Mouse (Mus musculus): ENCODE measurements around the gene Slc23a4. TPM values are rescaled to one million over a fixed set of nuclear protein-coding genes. Genes with fewer than 3 reads are reported as not detected.

The Slc23a4 gene
- polyA plus RNA-seq, 1 experiment = 0.11 TPM

GRCm38 (mm10) chr6:34980661-34981060 lies 7.5 kb downstream of the Slc23a4 start:
- no peak for TF ChIP-seq GATA1 (IDR thresholded peaks at IDR 0.05; ENCODE audit: low read length)

GRCm38 (mm10) chr6:34979291-34979690 lies 8.9 kb downstream of the Slc23a4 start:
- TF ChIP-seq GATA1 (IDR thresholded peaks at IDR 0.05; ENCODE audit: low read length) = no peak

- TF ChIP-seq GATA1 (IDR thresholded peaks at IDR 0.05; ENCODE audit: low read length) = no peak
Observed at GRCm38 (mm10) chr6:34971181-34971580, 17.0 kb downstream of the Slc23a4 start.

GRCm38 (mm10) chr6:34965819-34966539 lies 22.2 kb downstream of the Slc23a4 start:
- no peak for TF ChIP-seq GATA1 (IDR thresholded peaks at IDR 0.05; ENCODE audit: low read length)

GRCm38 (mm10) chr6:34964550-34964949 lies 23.7 kb downstream of the Slc23a4 start:
- no peak for TF ChIP-seq GATA1 (IDR thresholded peaks at IDR 0.05; ENCODE audit: low read length)

GRCm38 (mm10) chr6:34959131-34959530 lies 29.1 kb downstream of the Slc23a4 start:
- TF ChIP-seq GATA1 (IDR thresholded peaks at IDR 0.05; ENCODE audit: low read length) = no peak

- TF ChIP-seq GATA1 (IDR thresholded peaks at IDR 0.05; ENCODE audit: low read length) = no peak
Observed at GRCm38 (mm10) chr6:34955862-34956241, 32.4 kb downstream of the Slc23a4 start.

GRCm38 (mm10) chr6:34954926-34955861 lies 33.0 kb downstream of the Slc23a4 start:
- no peak for TF ChIP-seq GATA1 (IDR thresholded peaks at IDR 0.05; ENCODE audit: low read length)

- no peak for TF ChIP-seq GATA1 (IDR thresholded peaks at IDR 0.05; ENCODE audit: low read length)
Observed at GRCm38 (mm10) chr6:34951956-34952667, 36.1 kb downstream of the Slc23a4 start.

GRCm38 (mm10) chr6:34951518-34951917 lies 36.7 kb downstream of the Slc23a4 start:
- TF ChIP-seq GATA1 (IDR thresholded peaks at IDR 0.05; ENCODE audit: low read length) = no peak

- no peak for TF ChIP-seq GATA1 (IDR thresholded peaks at IDR 0.05; ENCODE audit: low read length)
Observed at GRCm38 (mm10) chr6:34948461-34948860, 39.7 kb downstream of the Slc23a4 start.

GRCm38 (mm10) chr6:34946486-34947079 lies 41.6 kb downstream of the Slc23a4 start:
- TF ChIP-seq GATA1 (IDR thresholded peaks at IDR 0.05; ENCODE audit: low read length) = no peak

- no peak for TF ChIP-seq GATA1 (IDR thresholded peaks at IDR 0.05; ENCODE audit: low read length)
Observed at GRCm38 (mm10) chr6:34943499-34943898, 44.7 kb downstream of the Slc23a4 start.

GRCm38 (mm10) chr6:34942446-34942845 lies 45.8 kb downstream of the Slc23a4 start:
- no peak for TF ChIP-seq GATA1 (IDR thresholded peaks at IDR 0.05; ENCODE audit: low read length)

GRCm38 (mm10) chr6:34941496-34941895 lies 46.7 kb downstream of the Slc23a4 start:
- TF ChIP-seq GATA1 (IDR thresholded peaks at IDR 0.05; ENCODE audit: low read length) = no peak
